Mouse (Mus musculus) stomach, postnatal 0 days (tissue): ENCODE measurements around the gene Ppp1r12c. TPM values are rescaled to one million over a fixed set of nuclear protein-coding genes. Genes with fewer than 3 reads are reported as not detected.

Experiments used
- ATAC-seq: fragments of 200-750 bp; cut with Nextera tagmentation; 2 replicates; pipeline ENCODE4 v1.8.0; 2017; ENCODE audit not compliant: low FRiP score, low TSS enrichment
- DNase-seq: peaks from one replicate; pipeline ENCODE4 v3.0.0-alpha.2; 2016; ENCODE audit warnings: low spot score
- H3K27ac ChIP-seq: fragments of 300-500 bp; sonication (generic); replicated peaks from 2 replicates; pipeline ENCODE4 v1.5.1; 2014; ENCODE audit warnings: mild to moderate bottlenecking, control low read depth
- H3K27me3 ChIP-seq: fragments of 300-500 bp; sonication (generic); 2 replicates; pipeline ENCODE4 v1.6.1; 2014; ENCODE audit warnings: low read length; ENCODE audit not compliant: control insufficient read depth, insufficient read depth
- H3K36me3 ChIP-seq: fragments of 300-500 bp; sonication (generic); 2 replicates; pipeline ENCODE4 v1.6.1; 2014; ENCODE audit warnings: low read length, mixed read lengths; ENCODE audit not compliant: control insufficient read depth, insufficient read depth
- H3K4me1 ChIP-seq: fragments of 300-500 bp; sonication (generic); replicated peaks from 2 replicates; pipeline ENCODE4 v1.6.1; 2014; ENCODE audit warnings: antibody characterized with exemption; ENCODE audit not compliant: control insufficient read depth, insufficient read depth
- H3K4me2 ChIP-seq: fragments of 300-500 bp; sonication (generic); replicated peaks from 2 replicates; pipeline ENCODE4 v1.6.1; 2014; ENCODE audit warnings: low read depth, mild to moderate bottlenecking, control low read depth, moderate library complexity
- H3K4me3 ChIP-seq: fragments of 300-500 bp; sonication (generic); 2 replicates; pipeline ENCODE4 v1.5.1; 2014; ENCODE audit warnings: low read depth, low read length, control low read depth
- H3K9ac ChIP-seq: fragments of 300-500 bp; sonication (generic); 2 replicates; pipeline ENCODE4 v1.6.1; 2014; ENCODE audit warnings: mild to moderate bottlenecking, low read length, control low read depth, mixed read lengths
- H3K9me3 ChIP-seq: fragments of 300-500 bp; sonication (generic); 2 replicates; pipeline ENCODE4 v1.6.1; 2016; ENCODE audit warnings: low read length; ENCODE audit not compliant: control insufficient read depth
- CTCF ChIP-seq: IDR thresholded peaks from 2 replicates; pipeline ENCODE4 v1.5.1; 2016; ENCODE audit warnings: antibody characterized with exemption, low read depth, mild to moderate bottlenecking, moderate library complexity
- EP300 ChIP-seq: optimal IDR thresholded peaks from 2 replicates; pipeline ENCODE3; 2016; ENCODE audit warnings: antibody characterized with exemption
- WGBS: fragments of 180-500 bp; shearing (Covaris S2); extraction: QIAGEN DNeasy Blood & Tissue Kit; methylation state at CpG from one replicate; pipeline ENCODE4 v1.1.7; 2014; 5-methylcytosine and 5-hydroxymethylcytosine counted together
- polyA plus RNA-seq: library from polyadenylated mRNA; unstranded; fragments of >200 nt; fragmentation: Nextera tagmentation; extraction: Ambion mirVana; gene quantifications from 2 replicates; pipeline ENCODE4 v1.2.1, GENCODE M21; 2015

Ppp1r12c gene
- polyA plus RNA-seq, 1 experiment from 2014 or later: 39.5 TPM

GRCm38 (mm10) chr7:4498251-4498650 lies 3.2 kb downstream of the Ppp1r12c start:
- Histone ChIP-seq H3K27me3 (no peaks in the 10 kb centered on the region), H3K4me3 (peak overlapping the region; percentile 87; the same call in 1 of the 2 replicates), H3K9ac (peak overlapping the region; percentile 54; the same call in 1 of the 2 replicates), H3K27ac (peak overlapping the region; percentile 81), H3K36me3 (peaks cover 10% of the 10 kb centered on the region), H3K4me1 (peaks cover 8% of the 10 kb centered on the region), H3K4me2 (peak overlapping the region; percentile 72), H3K9me3 (no peaks in the 10 kb centered on the region)
- TF ChIP-seq EP300: peak; percentile 59
- no peak for TF ChIP-seq CTCF
- peak; percentile 64 for DNase-seq
- peak; percentile 60; the same call in 1 of the 2 replicates for ATAC-seq
- 26% methylated on average over 9 of the region's 9 CpGs for WGBS

GRCm38 (mm10) chr7:4497271-4497903 lies 4.1 kb downstream of the Ppp1r12c start:
- Histone ChIP-seq H3K27ac (peak overlapping the region; percentile 63), H3K36me3 (peaks cover 15% of the 10 kb centered on the region), H3K9ac (peak overlapping the region; percentile 23), H3K4me1 (peaks cover 12% of the 10 kb centered on the region), H3K27me3 (no peaks in the 10 kb centered on the region), H3K4me2 (peak overlapping the region; percentile 72; the same call in 1 of the 2 replicates), H3K4me3 (no peak overlapping the region), H3K9me3 (no peaks in the 10 kb centered on the region)
- DNase-seq (no peak), ATAC-seq (no peak)
- no peak for TF ChIP-seq EP300
- no peak for TF ChIP-seq CTCF
- WGBS: 85% methylated on average over 9 of the region's 9 CpGs

GRCm38 (mm10) chr7:4496468-4496867 lies 5.0 kb downstream of the Ppp1r12c start:
- DNase-seq (no peak), ATAC-seq (no peak)
- H3K4me1 ChIP-seq: peaks cover 12% of the 10 kb centered on the region
- no peak overlapping the region for H3K4me3 ChIP-seq
- no peak overlapping the region for H3K27ac ChIP-seq
- WGBS: 93% methylated on average over 3 of the region's 3 CpGs
- no peak overlapping the region for H3K4me2 ChIP-seq
- H3K36me3 ChIP-seq: peaks cover 18% of the 10 kb centered on the region
- no peak for TF ChIP-seq EP300
- TF ChIP-seq CTCF: no peak
- H3K27me3 ChIP-seq: no peaks in the 10 kb centered on the region
- H3K9me3 ChIP-seq: no peaks in the 10 kb centered on the region
- no peak overlapping the region for H3K9ac ChIP-seq

GRCm38 (mm10) chr7:4493991-4494390 lies 7.5 kb downstream of the Ppp1r12c start:
- Histone ChIP-seq H3K9ac (no peak overlapping the region), H3K36me3 (peaks cover 18% of the 10 kb centered on the region), H3K27me3 (no peaks in the 10 kb centered on the region), H3K4me3 (no peak overlapping the region), H3K4me2 (no peak overlapping the region), H3K27ac (no peak overlapping the region), H3K4me1 (peaks cover 5% of the 10 kb centered on the region), H3K9me3 (no peaks in the 10 kb centered on the region)
- WGBS: 23% methylated on average over 1 of the region's 1 CpGs
- ATAC-seq (no peak), DNase-seq (no peak)
- TF ChIP-seq EP300: no peak
- no peak for TF ChIP-seq CTCF

- Histone ChIP-seq H3K9ac (0 out of 2 replicates have a peak overlapping the region, but pooled peaks have one; percentile 18), H3K27me3 (no peaks in the 10 kb centered on the region), H3K27ac (peak overlapping the region; percentile 73), H3K36me3 (peaks cover 18% of the 10 kb centered on the region), H3K4me3 (no peak overlapping the region), H3K4me2 (no peak overlapping the region), H3K4me1 (peaks cover 5% of the 10 kb centered on the region), H3K9me3 (no peaks in the 10 kb centered on the region)
- 73% methylated on average over 13 of the region's 13 CpGs for WGBS
- no peak; the same call in 1 of the 2 replicates for ATAC-seq
- TF ChIP-seq CTCF: no peak
- no peak for TF ChIP-seq EP300
- DNase-seq: no peak
Measured at GRCm38 (mm10) chr7:4492284-4493224, 8.9 kb downstream of the Ppp1r12c start.

- no peaks in the 10 kb centered on the region for H3K27me3 ChIP-seq
- WGBS: 53% methylated on average over 6 of the region's 6 CpGs
- no peaks in the 10 kb centered on the region for H3K9me3 ChIP-seq
Measured at GRCm38 (mm10) chr7:4491308-4491707, 10.2 kb downstream of the Ppp1r12c start.

More at GRCm38 (mm10) chr7:4491308-4491707, 10.2 kb downstream of the Ppp1r12c start:
- TF ChIP-seq EP300 (no peak), CTCF (no peak)
- H3K4me2 ChIP-seq: no peak overlapping the region
- peaks cover 5% of the 10 kb centered on the region for H3K4me1 ChIP-seq
- peak; percentile 70 for ATAC-seq
- H3K36me3 ChIP-seq: peaks cover 17% of the 10 kb centered on the region
- no peak overlapping the region for H3K4me3 ChIP-seq
- no peak overlapping the region for H3K9ac ChIP-seq
- peak; percentile 37 for DNase-seq
- peak overlapping the region; percentile 73 for H3K27ac ChIP-seq
